Mouse (Mus musculus) forebrain, embryonic 12.5 days (tissue): ENCODE measurements around the gene Cyth3. TPM values are rescaled to one million over a fixed set of nuclear protein-coding genes. Genes with fewer than 3 reads are reported as not detected.

Experiments used
- ATAC-seq: fragments of 200-750 bp; cut with Nextera tagmentation; 2 replicates; pipeline ENCODE4 v1.8.0; 2017; ENCODE audit warnings: moderate TSS enrichment; ENCODE audit not compliant: low FRiP score
- H3K27ac ChIP-seq: fragments of 300-500 bp; sonication (generic); 2 replicates; pipeline ENCODE4 v1.5.1; 2016; ENCODE audit warnings: mild to moderate bottlenecking
- H3K27me3 ChIP-seq: fragments of 300-500 bp; sonication (generic); 2 replicates; pipeline ENCODE4 v1.6.1; 2016; ENCODE audit warnings: mild to moderate bottlenecking
- H3K36me3 ChIP-seq: fragments of 300-500 bp; sonication (generic); replicated peaks from 2 replicates; pipeline ENCODE4 v1.6.1; 2016; ENCODE audit warnings: mild to moderate bottlenecking
- H3K4me1 ChIP-seq: fragments of 300-500 bp; sonication (generic); 2 replicates; pipeline ENCODE4 v1.6.1; 2016
- H3K4me2 ChIP-seq: fragments of 300-500 bp; sonication (generic); 2 replicates; pipeline ENCODE4 v1.6.1; 2016; ENCODE audit warnings: mild to moderate bottlenecking, moderate library complexity
- H3K4me3 ChIP-seq: fragments of 300-500 bp; sonication (generic); replicated peaks from 2 replicates; pipeline ENCODE4 v1.5.1; 2016; ENCODE audit warnings: mild to moderate bottlenecking
- H3K9ac ChIP-seq: fragments of 300-500 bp; sonication (generic); 2 replicates; pipeline ENCODE4 v1.6.1; 2016; ENCODE audit warnings: mild to moderate bottlenecking
- H3K9me3 ChIP-seq: fragments of 300-500 bp; sonication (generic); 2 replicates; pipeline ENCODE4 v1.6.1; 2016
- WGBS: fragments of 180-500 bp; shearing (Covaris S2); methylation state at CpG from one replicate; pipeline ENCODE4 v1.1.7; 2016; 5-methylcytosine and 5-hydroxymethylcytosine counted together
- polyA plus RNA-seq: library from polyadenylated mRNA; unstranded; fragments of >200 nt; fragmentation: Nextera tagmentation; extraction: Ambion mirVana; gene quantifications from 2 replicates; pipeline ENCODE4 v1.2.1, GENCODE M21; 2016

Cyth3 gene
- 25.7 and 27.8 TPM in 2 replicates for polyA plus RNA-seq

- H3K4me2 ChIP-seq: peak within 1 kb of the TSS; percentile 81
- WGBS: 9% methylated on average over 46 of the region's 46 CpGs
- peaks cover 33% of the 10 kb centered on the region for H3K4me1 ChIP-seq
- no peaks in the 10 kb centered on the region for H3K36me3 ChIP-seq
- no peaks in the 10 kb centered on the region for H3K9me3 ChIP-seq
- ATAC-seq: peak; percentile 98
- H3K4me3 ChIP-seq: peak within 1 kb of the TSS; percentile 81
- H3K27me3 ChIP-seq: no peaks in the 10 kb centered on the region
- peak within 1 kb of the TSS; percentile 63; the same call in 1 of the 2 replicates for H3K27ac ChIP-seq
- peak within 1 kb of the TSS; percentile 84 for H3K9ac ChIP-seq
Observed at GRCm38 (mm10) chr5:143621893-143622622, at the start of gene Cyth3. TSS of gene Cyth3 (plus strand) at chr5:143622447.

- ATAC-seq: no peak
- H3K27ac ChIP-seq: no peak overlapping the region
- H3K36me3 ChIP-seq: no peaks in the 10 kb centered on the region
- no peak overlapping the region for H3K9ac ChIP-seq
- no peaks in the 10 kb centered on the region for H3K27me3 ChIP-seq
- H3K4me3 ChIP-seq: no peak overlapping the region
- no peaks in the 10 kb centered on the region for H3K4me1 ChIP-seq
- WGBS: 91% methylated on average over 4 of the region's 4 CpGs
- no peaks in the 10 kb centered on the region for H3K9me3 ChIP-seq
- H3K4me2 ChIP-seq: no peak overlapping the region
Observed at GRCm38 (mm10) chr5:143573067-143573466, 49.2 kb upstream of the Cyth3 start.

GRCm38 (mm10) chr5:143574261-143575178 lies 47.7 kb upstream of the Cyth3 start:
- ATAC-seq: no peak
- 87% methylated on average over 19 of the region's 19 CpGs for WGBS

GRCm38 (mm10) chr5:143579537-143580203 lies 42.6 kb upstream of the Cyth3 start:
- Histone ChIP-seq H3K9me3 (no peaks in the 10 kb centered on the region), H3K4me1 (no peaks in the 10 kb centered on the region), H3K27ac (no peak overlapping the region), H3K4me3 (no peak overlapping the region), H3K36me3 (no peaks in the 10 kb centered on the region), H3K9ac (no peak overlapping the region), H3K4me2 (no peak overlapping the region), H3K27me3 (no peaks in the 10 kb centered on the region)
- ATAC-seq: no peak
- 88% methylated on average over 10 of the region's 10 CpGs for WGBS

More at GRCm38 (mm10) chr5:143574261-143575178, 47.7 kb upstream of the Cyth3 start:
- no peaks in the 10 kb centered on the region for H3K4me1 ChIP-seq
- no peak overlapping the region for H3K4me3 ChIP-seq
- no peak overlapping the region for H3K4me2 ChIP-seq
- no peaks in the 10 kb centered on the region for H3K9me3 ChIP-seq
- no peaks in the 10 kb centered on the region for H3K27me3 ChIP-seq
- H3K27ac ChIP-seq: no peak overlapping the region
- no peaks in the 10 kb centered on the region for H3K36me3 ChIP-seq
- H3K9ac ChIP-seq: no peak overlapping the region

GRCm38 (mm10) chr5:143580982-143581381 lies 41.3 kb upstream of the Cyth3 start:
- Histone ChIP-seq H3K4me1 (no peaks in the 10 kb centered on the region), H3K27ac (no peak overlapping the region), H3K9ac (no peak overlapping the region), H3K4me3 (no peak overlapping the region), H3K27me3 (no peaks in the 10 kb centered on the region), H3K36me3 (no peaks in the 10 kb centered on the region), H3K4me2 (no peak overlapping the region), H3K9me3 (no peaks in the 10 kb centered on the region)
- WGBS: 89% methylated on average over 2 of the region's 2 CpGs
- no peak for ATAC-seq

GRCm38 (mm10) chr5:143581874-143582273 lies 40.4 kb upstream of the Cyth3 start:
- Histone ChIP-seq H3K4me3 (no peak overlapping the region), H3K27ac (no peak overlapping the region), H3K9ac (no peak overlapping the region), H3K27me3 (no peaks in the 10 kb centered on the region), H3K4me1 (no peaks in the 10 kb centered on the region), H3K9me3 (no peaks in the 10 kb centered on the region), H3K36me3 (no peaks in the 10 kb centered on the region), H3K4me2 (no peak overlapping the region)
- 83% methylated on average over 8 of the region's 8 CpGs for WGBS
- no peak for ATAC-seq

GRCm38 (mm10) chr5:143583081-143583480 lies 39.2 kb upstream of the Cyth3 start:
- Histone ChIP-seq H3K27ac (no peak overlapping the region), H3K36me3 (no peaks in the 10 kb centered on the region), H3K27me3 (no peaks in the 10 kb centered on the region), H3K9me3 (no peaks in the 10 kb centered on the region), H3K4me1 (no peaks in the 10 kb centered on the region), H3K4me3 (no peak overlapping the region), H3K9ac (no peak overlapping the region), H3K4me2 (no peak overlapping the region)
- no peak for ATAC-seq
- WGBS: 95% methylated on average over 10 of the region's 10 CpGs

- Histone ChIP-seq H3K27ac (no peak overlapping the region), H3K27me3 (no peaks in the 10 kb centered on the region), H3K9ac (no peak overlapping the region), H3K36me3 (no peaks in the 10 kb centered on the region), H3K4me2 (no peak overlapping the region), H3K4me1 (peaks cover 9% of the 10 kb centered on the region), H3K9me3 (no peaks in the 10 kb centered on the region), H3K4me3 (no peak overlapping the region)
- ATAC-seq: no peak
- 87% methylated on average over 5 of the region's 5 CpGs for WGBS
Observed at GRCm38 (mm10) chr5:143584982-143585381, 37.3 kb upstream of the Cyth3 start.

GRCm38 (mm10) chr5:143586386-143586785 lies 35.9 kb upstream of the Cyth3 start:
- Histone ChIP-seq H3K4me3 (no peak overlapping the region), H3K36me3 (no peaks in the 10 kb centered on the region), H3K4me1 (peaks cover 9% of the 10 kb centered on the region), H3K4me2 (no peak overlapping the region), H3K9me3 (no peaks in the 10 kb centered on the region), H3K9ac (no peak overlapping the region), H3K27ac (no peak overlapping the region), H3K27me3 (0 out of 2 replicates have a peak, but pooled peaks cover 4% of the 10 kb centered on the region)
- ATAC-seq: no peak
- 90% methylated on average over 8 of the region's 8 CpGs for WGBS

- Histone ChIP-seq H3K4me2 (peak overlapping the region; percentile 24; the same call in 1 of the 2 replicates), H3K9ac (no peak overlapping the region), H3K36me3 (no peaks in the 10 kb centered on the region), H3K4me3 (no peak overlapping the region), H3K27me3 (0 out of 2 replicates have a peak, but pooled peaks cover 4% of the 10 kb centered on the region), H3K4me1 (peaks cover 9% of the 10 kb centered on the region), H3K9me3 (no peaks in the 10 kb centered on the region), H3K27ac (no peak overlapping the region)
- ATAC-seq: no peak
- 30% methylated on average over 17 of the region's 17 CpGs for WGBS
Observed at GRCm38 (mm10) chr5:143589108-143589507, 33.1 kb upstream of the Cyth3 start.

GRCm38 (mm10) chr5:143592926-143593325 lies 29.3 kb upstream of the Cyth3 start:
- Histone ChIP-seq H3K4me2 (no peak overlapping the region), H3K9me3 (no peaks in the 10 kb centered on the region), H3K4me1 (peaks cover 9% of the 10 kb centered on the region), H3K27ac (no peak overlapping the region), H3K36me3 (no peaks in the 10 kb centered on the region), H3K9ac (no peak overlapping the region), H3K27me3 (0 out of 2 replicates have a peak, but pooled peaks cover 4% of the 10 kb centered on the region), H3K4me3 (no peak overlapping the region)
- 80% methylated on average over 5 of the region's 5 CpGs for WGBS
- ATAC-seq: no peak
